Mouse (Mus musculus) gastrocnemius, postnatal 4 days (tissue): Measurements from ENCODE around the gene Kpna7. TPM values are rescaled to one million over a fixed set of nuclear protein-coding genes. Genes with fewer than 3 reads are reported as not detected.
A peak's percentile ranks its signal among the peaks of the same experiment; 100 is the strongest.

ENCODE experiments used
- DNase-seq, 2 experiments: peaks; one replicate each; pipeline ENCODE4 v3.0.0; 2021 to 2022; ENCODE audit warnings: low spot score in 2 of 2, mixed read lengths in 2 of 2
- total RNA-seq, 2 experiments: library from RNA; stranded (reverse); gene quantifications; 2 replicates each; pipeline ENCODE4 v1.2.3; 2021

Kpna7 gene
- total RNA-seq, 2 experiments from 2014 or later: not detected

DNA sequence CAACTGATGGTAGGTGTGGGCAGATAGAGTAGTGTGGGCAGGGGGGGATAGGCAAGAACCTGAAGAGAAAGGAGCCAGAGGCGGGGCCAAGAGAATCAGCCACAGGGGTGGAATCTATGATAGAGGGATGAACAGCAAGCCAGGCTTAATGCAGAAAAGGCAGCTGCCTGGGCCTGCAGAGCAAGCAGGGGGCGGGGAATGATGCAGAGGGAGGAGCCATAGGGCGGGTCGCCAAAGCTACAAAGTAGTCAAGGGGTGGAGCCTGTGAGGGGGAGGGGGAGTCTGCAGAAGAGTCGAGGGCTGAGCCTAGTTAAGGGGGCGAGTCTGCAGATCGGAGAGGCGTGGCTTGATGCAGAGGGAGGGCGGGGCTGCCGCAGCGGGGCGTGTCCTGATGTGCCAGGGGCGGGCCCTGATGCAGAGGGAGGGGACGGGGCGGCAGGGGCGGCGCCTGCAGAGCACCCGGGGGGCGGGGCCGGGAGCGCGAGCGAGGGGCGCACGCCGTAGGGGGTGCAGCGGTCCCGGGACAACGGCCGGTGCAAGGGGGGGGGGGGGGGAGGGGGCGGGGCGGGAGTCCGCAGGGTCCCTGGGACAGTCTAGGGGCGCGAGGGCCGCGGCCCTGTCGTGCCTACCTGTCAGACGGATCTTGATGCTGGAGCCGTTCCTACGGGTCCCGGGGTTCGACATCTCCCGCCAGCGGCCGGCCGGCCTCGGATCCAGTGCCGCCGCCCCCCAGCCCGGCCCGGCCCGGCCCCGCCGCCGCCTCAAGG is 118.8 kb downstream of the Kpna7 start:
- peak; percentile 86 to 89 for DNase-seq

DNA sequence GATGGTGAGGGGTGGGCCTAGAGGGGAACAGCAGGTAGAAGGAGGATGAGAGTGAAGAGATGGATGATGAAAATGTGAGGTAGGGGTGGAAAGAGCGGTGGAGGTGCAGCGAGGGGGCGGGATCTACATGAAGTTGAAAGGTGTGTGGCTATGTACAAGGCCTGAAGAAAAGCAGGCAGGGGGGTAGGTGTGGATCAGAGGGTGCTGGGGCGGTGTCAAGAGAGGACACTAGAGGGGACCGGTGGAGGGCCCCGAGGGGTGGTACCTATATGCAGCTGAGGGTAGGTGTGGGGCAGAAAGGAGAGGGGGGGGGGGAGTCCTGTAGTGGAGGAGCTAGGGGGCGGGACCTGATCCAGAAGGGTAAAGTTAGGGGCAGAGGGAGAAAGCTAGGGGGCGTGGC is 119.4 kb downstream of the Kpna7 start:
- no peak for DNase-seq

DNA sequence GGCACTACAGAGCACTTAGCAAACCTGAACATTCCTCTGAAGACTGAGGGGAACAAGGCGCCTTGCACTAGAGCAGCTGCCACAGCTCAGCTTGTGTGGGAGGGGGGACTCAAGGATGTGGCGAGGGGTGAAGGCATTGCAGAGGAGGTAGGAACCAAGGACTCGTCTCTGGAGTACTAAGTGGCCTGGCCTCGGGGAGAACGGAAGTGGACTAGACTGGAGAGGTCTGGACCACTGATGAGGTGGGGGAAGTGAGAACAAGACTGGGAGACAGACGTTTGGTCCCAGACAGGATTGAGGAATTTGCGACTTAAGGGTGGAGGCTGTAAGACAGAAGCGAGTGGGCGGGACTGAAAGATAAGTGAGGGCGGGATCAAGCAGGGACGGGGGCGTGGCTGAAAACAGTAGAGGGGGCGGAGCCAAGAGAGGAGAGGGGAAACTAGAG is 120.0 kb downstream of the Kpna7 start:
- peak in 1 of 2 experiments; percentile 57 for DNase-seq

DNA sequence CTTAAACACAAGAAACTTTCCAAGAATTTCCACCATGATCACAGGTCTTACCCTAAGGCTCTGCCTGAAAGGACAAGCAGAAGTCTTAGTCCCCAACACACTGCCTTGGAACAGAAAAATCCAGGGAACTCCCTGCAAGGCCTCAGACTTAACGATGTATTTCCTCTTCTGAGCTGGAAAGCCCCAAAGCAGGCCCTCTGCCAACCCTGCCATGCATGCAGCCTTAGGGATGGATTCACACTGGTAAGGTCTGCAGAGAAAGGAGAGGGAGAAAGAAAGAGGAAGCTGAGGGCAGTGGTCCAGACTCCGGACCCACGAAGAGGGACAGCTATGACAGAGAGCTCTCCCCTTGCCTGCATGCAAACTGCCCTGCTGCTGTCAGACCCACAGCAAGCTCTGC is 120.4 kb downstream of the Kpna7 start:
- DNase-seq: peak in 1 of 2 experiments; percentile 35

DNA sequence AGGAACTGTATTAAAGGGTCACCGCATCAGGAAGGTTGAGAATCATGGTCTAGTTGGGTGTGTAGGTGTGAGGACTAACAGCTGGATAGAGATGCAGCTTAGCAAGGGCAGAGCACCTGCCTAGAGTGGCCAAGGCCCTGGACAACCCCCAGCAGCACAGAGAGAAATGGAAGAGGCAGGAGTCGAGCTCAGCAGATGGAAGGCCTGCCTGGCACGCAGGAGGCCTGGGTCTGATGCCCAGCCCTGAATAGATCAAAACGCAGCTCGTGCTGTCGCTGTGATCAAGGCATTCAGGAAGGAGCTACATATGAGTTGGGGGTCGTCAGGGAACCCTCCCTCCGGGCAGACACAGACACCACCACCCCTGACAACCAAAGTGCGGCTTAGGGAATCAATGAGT is 125.6 kb downstream of the Kpna7 start:
- no peak for DNase-seq

DNA sequence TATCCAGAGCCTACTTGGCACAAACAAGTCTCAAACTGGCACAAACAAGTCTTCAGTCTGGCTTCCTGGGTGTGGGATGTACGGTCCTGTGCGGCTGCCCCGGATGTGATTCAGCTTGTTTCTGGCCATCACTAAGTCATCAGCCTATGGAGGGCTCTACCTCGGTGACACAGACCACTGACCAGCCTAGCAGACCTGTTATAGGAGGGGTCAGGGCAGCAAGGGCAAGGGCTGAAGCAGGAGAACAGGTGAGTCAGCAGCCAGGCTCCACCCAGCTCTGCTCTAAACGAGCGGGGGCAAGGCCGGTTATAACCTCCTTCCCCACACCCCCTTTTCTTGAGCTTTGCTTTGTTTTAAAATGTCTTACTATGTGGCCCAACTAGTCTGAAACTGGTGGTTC is 129.4 kb downstream of the Kpna7 start:
- no peak for DNase-seq

DNA sequence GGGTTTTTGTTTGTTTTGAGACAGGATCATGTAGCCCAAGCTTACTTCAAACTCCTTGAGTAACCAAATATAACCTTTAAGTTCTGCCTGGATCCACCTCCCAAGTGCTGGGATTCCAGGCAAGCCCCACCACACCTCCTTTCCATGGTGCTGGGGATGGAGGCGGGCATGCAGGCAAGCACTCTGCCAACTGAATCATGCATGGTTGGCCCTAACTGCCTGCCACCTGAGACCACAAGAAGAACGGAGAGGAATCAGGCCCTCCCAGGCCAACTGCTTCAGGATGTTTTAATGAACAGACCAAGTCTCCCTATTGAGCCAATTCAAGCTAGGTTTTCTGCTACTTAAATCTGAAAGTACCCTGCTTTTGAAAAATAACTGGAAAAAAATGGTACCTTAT is 131.2 kb downstream of the Kpna7 start:
- DNase-seq: no peak

DNA sequence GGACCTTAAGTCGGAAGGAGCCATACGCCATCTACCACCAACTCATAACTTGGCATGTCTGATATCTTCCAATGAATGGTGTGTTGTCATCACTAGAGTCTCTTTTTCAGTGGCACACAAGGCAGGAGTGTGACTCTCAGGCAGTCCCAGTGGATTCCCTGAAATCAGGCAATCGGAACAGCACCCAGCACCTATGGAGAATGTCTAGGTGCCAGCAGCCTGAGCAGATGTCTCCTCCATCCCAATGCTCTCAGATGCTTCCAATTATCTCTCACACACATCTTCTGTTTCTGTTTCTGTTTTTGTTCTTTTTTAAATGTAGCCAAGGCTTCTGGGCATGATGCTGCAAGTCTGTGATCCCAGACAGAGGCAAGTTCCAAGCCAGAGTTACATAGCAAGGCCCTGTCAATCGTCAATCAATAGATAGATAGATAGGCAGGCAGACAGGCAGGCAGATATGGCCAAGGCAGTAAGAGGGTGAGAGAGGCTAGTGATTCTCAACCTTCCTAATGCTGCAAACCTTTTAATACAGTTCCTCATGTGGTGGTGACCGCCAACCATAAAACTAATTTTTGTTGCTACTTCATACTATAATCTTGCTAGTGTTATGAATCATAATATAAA is 133.3 kb downstream of the Kpna7 start:
- DNase-seq: no peak

DNA sequence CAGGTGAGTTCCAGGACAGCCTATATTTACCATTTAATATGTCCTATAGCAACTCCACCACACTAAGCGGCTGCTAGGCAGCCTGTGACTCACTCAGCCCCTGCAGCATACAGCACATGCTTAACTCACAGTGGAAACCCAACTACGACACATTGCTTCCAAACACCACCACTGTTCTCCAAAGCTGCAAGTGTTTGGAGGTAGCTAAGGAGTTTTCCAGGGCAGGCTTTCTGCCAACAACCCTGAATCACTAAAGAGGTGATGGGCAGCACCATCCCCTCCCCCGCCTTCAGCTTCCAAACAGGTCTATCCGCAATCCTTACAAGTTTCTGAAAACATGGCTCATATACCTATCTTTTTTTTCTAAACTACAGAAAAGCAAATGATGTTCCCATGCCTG is 134.0 kb downstream of the Kpna7 start:
- no peak for DNase-seq

DNA sequence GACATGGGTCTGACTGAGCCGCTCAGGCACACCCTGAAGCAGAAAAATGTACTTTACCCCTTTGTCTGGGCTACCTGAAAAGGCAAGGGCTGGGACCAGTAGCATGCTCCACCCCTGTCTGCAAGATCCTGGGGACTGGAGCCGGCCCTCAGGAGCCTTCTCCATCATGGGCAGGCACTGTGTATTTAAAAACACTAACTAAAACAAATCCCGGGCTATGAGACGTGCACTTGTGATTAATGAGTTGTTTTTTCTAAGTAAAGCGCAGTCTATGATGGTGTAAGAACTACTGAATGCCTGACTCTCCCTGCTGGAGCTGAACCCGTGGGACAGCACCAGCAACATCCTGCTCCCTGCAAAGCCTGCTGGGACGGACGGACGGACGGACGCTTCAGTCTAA is 135.4 kb downstream of the Kpna7 start:
- DNase-seq: no peak

DNA sequence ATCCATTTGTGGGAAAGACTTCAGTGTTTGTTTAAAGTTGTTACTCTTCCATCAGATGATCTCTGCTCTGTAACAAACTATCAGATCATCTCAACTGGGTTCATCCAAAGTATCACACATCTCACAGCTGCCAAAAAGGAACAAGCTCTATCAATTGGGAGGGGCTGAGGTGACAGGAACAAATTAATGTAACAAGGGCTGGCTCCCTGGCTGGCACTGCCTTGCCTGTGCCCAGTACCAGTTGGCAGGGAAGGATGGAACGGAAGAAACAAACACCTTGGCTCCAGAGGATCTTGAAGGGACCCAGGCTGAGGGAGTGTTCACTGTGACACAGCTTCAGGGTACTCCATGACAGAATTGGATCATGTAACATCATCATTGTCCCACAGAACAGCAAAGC is 135.8 kb downstream of the Kpna7 start:
- no peak for DNase-seq

DNA sequence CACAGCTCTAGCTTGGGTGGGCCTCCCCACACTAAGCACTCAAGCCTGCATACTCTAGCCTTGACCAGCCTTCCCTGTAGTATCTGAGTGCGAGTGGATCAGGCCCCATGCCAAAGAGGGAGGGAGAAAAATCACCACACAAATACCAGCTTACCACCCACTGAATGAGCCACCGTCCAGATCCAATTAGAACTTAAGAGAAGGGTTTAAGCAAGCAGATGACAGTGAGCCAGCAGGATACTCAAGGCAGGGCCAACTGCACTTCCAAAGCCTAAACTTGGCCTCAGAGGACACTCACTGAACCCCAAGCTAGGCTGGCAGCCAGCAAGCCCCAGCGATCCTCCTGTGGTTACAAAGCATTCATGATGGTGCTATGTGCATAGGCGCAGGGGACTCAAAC is 137.8 kb downstream of the Kpna7 start:
- DNase-seq: no peak

DNA sequence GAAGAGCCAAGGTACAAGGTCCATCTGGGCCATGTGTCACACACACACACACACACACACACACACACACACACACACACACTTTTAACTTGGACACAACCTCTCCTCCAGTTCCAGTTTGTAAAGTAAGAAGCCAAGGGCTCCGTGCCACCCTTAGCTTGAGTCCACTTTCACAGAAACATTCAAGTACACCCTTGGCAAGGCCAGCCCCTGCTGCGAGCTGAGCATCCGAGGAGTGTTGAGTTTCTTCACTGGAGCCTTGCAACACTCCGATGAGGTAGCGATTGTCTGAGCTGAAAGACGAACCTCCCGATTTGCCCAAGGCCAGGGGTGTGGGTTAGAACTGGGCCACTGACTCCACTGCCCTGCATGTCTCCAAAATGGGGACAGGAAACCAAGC is 138.9 kb downstream of the Kpna7 start:
- DNase-seq: peak in 1 of 2 experiments; percentile 31

DNA sequence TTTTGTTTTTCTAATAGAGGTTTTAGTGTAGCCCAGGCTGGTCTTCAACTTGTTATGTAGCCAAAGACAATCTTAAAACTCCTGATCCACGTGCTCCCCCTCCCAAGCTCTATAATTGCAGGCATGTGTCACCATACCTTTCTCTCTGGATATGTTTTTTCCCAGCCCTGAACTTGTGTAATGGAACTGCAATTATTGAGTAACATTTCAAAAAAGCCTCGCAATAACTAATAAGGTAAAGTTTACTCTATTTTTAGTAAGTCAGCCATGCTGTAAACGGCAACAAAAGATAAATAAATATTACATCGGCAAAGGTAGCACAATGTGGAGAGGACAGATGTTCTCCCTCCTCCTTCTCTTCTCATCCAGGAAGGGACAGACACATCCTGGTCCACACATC is 139.5 kb downstream of the Kpna7 start:
- no peak for DNase-seq

DNA sequence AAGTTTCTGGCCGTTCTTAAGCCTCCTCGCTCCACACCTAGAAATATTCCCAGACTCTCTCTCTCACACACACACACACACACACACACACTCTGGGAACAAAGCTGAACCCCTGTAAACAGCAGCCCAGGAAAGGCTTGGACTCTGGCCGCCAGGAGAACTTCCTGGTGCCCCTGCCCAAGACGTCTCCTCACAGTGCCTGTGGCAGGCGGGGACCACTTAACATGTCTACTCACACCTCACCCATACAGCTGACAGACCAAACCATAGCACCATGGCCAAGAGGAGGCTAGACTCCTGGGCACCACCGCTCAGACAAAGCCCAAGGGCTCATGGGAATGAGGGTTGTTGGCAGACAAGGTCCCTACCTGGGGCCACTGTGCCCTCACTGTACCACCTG is 140.5 kb downstream of the Kpna7 start:
- DNase-seq: no peak

DNA sequence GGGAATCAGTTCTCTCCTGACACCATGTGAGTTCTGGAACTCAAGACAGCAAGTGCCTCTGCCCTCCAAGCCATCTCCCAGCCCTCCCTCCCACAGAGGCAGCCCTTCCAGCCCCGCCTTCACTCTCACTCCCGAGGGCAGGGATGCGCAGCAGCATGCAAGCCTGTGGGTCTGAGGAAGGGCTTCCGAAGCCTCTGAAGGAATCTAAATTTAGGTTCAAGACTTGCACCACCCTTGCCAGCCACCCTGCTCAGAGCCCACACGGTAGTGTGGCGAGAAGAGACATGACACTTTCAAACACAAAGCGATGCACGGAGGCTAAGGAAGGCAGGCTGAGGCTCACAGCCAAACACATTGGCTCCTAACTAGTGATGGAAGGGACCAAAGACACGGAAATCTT is 141.4 kb downstream of the Kpna7 start:
- no peak for DNase-seq

DNA sequence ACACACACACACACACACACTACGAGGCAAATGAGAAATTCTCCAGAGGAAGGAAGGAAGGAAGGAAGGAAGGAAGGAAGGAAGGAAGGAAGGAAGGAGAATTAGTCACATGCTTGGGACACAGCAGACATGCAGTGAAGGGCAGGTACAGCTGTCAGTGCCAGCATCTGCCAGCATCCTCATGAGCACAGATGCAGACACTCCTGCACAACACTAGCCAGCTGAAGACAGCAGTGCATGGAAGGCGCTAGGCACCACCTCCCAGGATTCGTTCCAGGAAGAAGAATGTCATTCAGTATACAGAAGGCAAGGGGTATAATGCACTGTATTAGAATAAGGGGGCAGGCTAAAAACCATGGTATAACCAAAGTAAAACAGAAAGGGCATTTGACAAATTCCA is 142.9 kb downstream of the Kpna7 start:
- DNase-seq: no peak

DNA sequence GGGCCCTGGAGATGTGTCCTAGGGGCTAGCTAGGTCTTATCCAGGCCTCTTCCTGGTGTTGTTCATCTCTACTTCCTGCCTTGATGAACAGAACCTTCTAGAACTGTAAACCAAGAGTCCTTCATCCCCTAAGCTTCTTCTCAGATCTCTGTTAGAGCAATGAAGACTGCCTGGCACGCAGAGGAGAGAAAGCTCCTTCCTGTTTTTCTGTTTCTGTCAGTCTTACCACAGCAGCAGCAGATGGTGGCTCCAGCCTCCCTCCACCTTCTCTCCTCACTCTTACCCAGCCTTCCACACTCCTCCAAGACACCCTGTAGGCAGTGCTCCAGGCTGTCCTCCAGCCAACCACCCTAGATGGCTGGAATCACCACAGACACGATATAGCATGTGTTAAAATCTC is 146.5 kb downstream of the Kpna7 start:
- no peak for DNase-seq

Other genes with a start within 250 kb of the Kpna7 start
- 10 to 100 TPM; 24.7 to 27.0 TPM for gene Smurf1, start 118.2 kb downstream of the Kpna7 start, total RNA-seq
- not detected for gene Gm4871, start 51.3 kb downstream of the Kpna7 start, total RNA-seq
- gene 1700018F24Rik, start 41.0 kb downstream of the Kpna7 start, total RNA-seq: not detected
- gene Arpc1a, start 200 bp downstream of the Kpna7 start, total RNA-seq: 10 to 100 TPM; 65.0 to 66.6 TPM
- 100 to 1,000 TPM; 124 to 142 TPM for gene Arpc1b, start 30.2 kb upstream of the Kpna7 start, total RNA-seq
- gene Pdap1, start 56.2 kb upstream of the Kpna7 start, total RNA-seq: 10 to 100 TPM; 75.9 to 79.5 TPM
- gene Bud31, start 56.3 kb upstream of the Kpna7 start, total RNA-seq: 10 to 100 TPM; 80.9 to 82.5 TPM
- 10 to 100 TPM; 13.2 to 16.6 TPM for gene Ptcd1, start 83.1 kb upstream of the Kpna7 start, total RNA-seq
- 10 to 100 TPM; 17.1 to 20.1 TPM for gene Cpsf4, start 83.2 kb upstream of the Kpna7 start, total RNA-seq
- gene Atp5j2, start 108.0 kb upstream of the Kpna7 start, total RNA-seq: 100 to 1,000 TPM; 464 to 480 TPM
- 1 to 10 TPM; 5.5 to 7.3 TPM for gene Zkscan14, start 117.8 kb upstream of the Kpna7 start, total RNA-seq
- 10 to 100 TPM; 11.3 to 11.9 TPM for gene Zkscan5, start 120.5 kb upstream of the Kpna7 start, total RNA-seq
- gene Zfp655, start 147.7 kb upstream of the Kpna7 start, total RNA-seq: 10 to 100 TPM; 19.0 to 22.9 TPM
- gene Zscan25, start 196.5 kb upstream of the Kpna7 start, total RNA-seq: 10 to 100 TPM; 12.6 to 15.4 TPM